Mouse (Mus musculus): ENCODE results near the gene Ikzf4.

DNA sequence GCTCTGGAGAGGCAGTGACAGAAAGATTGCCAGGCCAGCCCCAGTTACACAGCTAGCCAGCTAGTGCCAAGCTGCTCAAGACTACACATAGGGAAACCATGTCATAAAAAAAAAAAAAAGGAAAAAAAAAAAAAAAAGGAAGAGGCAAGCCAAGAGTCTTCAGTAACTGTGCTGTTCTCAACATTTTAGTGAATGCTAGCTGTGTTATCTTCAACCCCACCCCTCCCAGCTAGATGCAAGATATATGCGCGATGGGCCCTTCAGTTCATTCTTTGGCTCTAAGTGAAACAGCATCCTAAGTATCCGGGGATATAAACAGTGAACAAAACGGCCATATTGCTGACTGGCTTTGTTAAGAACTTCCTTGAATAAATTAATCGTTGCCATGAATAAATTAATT, 53.0 kb downstream of the Ikzf4 start:
- no peak for TF ChIP-seq POLR2A (IDR thresholded peaks at IDR 0.05; ENCODE audit: extremely low read depth, insufficient read depth, low read length)
- TF ChIP-seq CTCF (IDR thresholded peaks at IDR 0.05; ENCODE audit: low read depth, low read length) = no peak

All from liver, adult 2 months (tissue).